Mouse (Mus musculus) small intestine, adult 2 months (tissue): ENCODE data around the gene Cygb. TPM values are rescaled to one million over a fixed set of nuclear protein-coding genes. Genes with fewer than 3 reads are reported as not detected.
A peak's percentile ranks its signal among the peaks of the same experiment; 100 is the strongest.
"Not testable (repeated sequence)": the region's sequence is repeated elsewhere in the genome, so short reads cannot be mapped to it uniquely, and the experiment has no call there.

ENCODE experiments used
- H3K27ac ChIP-seq: fragments of 200-500 bp; 2 replicates; pipeline ENCODE4 v1.5.1; 2012; ENCODE audit warnings: low read depth, low read length, control low read depth, inconsistent platforms; ENCODE audit not compliant: insufficient read depth
- H3K27me3 ChIP-seq: fragments of 200-500 bp; 2 replicates; pipeline ENCODE4 v1.6.1; 2012; ENCODE audit warnings: mild to moderate bottlenecking, moderate library complexity, low read length, inconsistent platforms; ENCODE audit not compliant: control insufficient read depth, insufficient read depth
- H3K36me3 ChIP-seq: fragments of 200-500 bp; 2 replicates; pipeline ENCODE4 v1.6.1; 2012; ENCODE audit warnings: mild to moderate bottlenecking, low read length, control low read depth, inconsistent platforms; ENCODE audit not compliant: control insufficient read depth, insufficient read depth
- H3K4me1 ChIP-seq: fragments of 200-500 bp; 2 replicates; pipeline ENCODE4 v1.6.1; 2012; ENCODE audit warnings: low read length, inconsistent platforms, mixed read lengths; ENCODE audit not compliant: control insufficient read depth, insufficient read depth, insufficient read length
- H3K4me3 ChIP-seq: fragments of 200-500 bp; 2 replicates; pipeline ENCODE4 v1.5.1; 2012; ENCODE audit warnings: low read depth, mild to moderate bottlenecking, control low read depth, inconsistent platforms, low read length, moderate library complexity
- CTCF ChIP-seq: fragments of 200-500 bp; IDR thresholded peaks from 2 replicates; pipeline ENCODE4 v1.5.1; 2012; ENCODE audit warnings: low read depth, mild to moderate bottlenecking, control low read depth, inconsistent platforms, low read length, moderate library complexity, mixed read lengths; ENCODE audit not compliant: insufficient replicate concordance, insufficient read length; ENCODE audit errors: extremely low read depth
- POLR2A ChIP-seq: fragments of 200-500 bp; IDR thresholded peaks from 2 replicates; pipeline ENCODE4 v1.6.1; 2012; ENCODE audit warnings: low read depth, mild to moderate bottlenecking, control low read depth, inconsistent platforms, low read length, moderate library complexity
- WGBS: fragments of 180-500 bp; shearing (Covaris S2); methylation state at CpG from one replicate; pipeline ENCODE4 v1.1.7; 2018; 5-methylcytosine and 5-hydroxymethylcytosine counted together
- polyA plus RNA-seq: library from polyadenylated mRNA; depleted of rRNA; stranded (reverse); fragments of >200 nt; gene quantifications from 2 replicates; pipeline ENCODE4 v1.2.3, GENCODE M21; 2012

Gene Cygb
- polyA plus RNA-seq, 1 experiment: 23.7 TPM

DNA sequence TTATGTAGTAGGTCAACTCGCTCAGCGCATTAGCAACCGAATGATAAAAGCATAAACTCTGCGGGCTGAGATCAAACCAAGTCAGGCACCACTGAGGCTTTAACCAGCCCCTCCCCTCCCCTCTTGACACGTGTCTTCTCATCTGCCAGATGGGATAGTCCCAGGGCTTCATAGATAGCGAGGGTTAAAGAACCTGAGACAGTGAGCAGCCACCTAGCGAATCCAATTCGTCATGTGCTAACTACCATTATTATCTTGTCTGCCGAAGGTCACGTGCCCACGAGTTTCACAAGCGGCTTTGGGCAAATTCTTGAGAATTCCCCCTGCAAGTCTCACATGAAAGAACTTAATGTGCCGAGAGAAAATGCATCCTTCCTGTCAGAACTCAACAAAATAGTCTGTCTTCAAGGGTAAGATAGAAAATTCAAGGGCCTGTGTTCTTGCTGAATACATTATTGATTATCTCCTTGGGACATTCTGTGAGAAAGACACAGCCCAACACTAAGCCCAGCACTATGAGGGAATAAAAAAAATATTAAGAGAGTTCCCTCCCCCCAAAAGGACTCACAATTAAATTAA, 15.8 kb upstream of the Cygb start:
- Histone ChIP-seq H3K27ac (no peak overlapping the region), H3K27me3 (no peaks in the 10 kb centered on the region), H3K4me1 (peaks cover 17% of the 10 kb centered on the region; the same call in 1 of the 2 replicates), H3K4me3 (no peak overlapping the region), H3K36me3 (peaks cover 13% of the 10 kb centered on the region)
- no peak for TF ChIP-seq CTCF
- TF ChIP-seq POLR2A: no peak
- WGBS: 62% methylated on average over 13 of the region's 13 CpGs

DNA sequence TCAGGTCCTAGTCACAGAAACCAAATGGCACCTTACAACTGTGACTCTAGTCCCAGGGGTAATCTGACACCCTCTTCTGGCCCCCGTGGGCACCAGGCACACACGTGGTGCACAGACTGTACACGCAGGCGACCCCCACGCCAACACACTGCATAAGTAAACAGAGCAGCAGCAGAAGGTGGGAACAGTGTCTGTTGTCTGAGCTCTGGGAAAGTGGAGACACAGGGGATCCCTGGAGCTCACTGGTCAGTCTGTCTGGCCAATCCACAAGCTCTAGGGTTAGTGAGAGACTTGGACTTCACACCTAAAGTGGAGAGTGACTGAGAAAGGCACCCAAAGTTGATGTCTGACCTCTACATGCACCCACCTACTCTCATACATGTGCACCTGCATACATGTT, 15.2 kb upstream of the Cygb start:
- H3K27me3 ChIP-seq: no peaks in the 10 kb centered on the region; the same call in 1 of the 2 replicates
- H3K27ac ChIP-seq: no peak overlapping the region
- H3K36me3 ChIP-seq: peaks cover 8% of the 10 kb centered on the region
- no peak overlapping the region for H3K4me3 ChIP-seq
- peaks cover 15% of the 10 kb centered on the region; the same call in 1 of the 2 replicates for H3K4me1 ChIP-seq
- WGBS: 43% methylated on average over 5 of the region's 5 CpGs
- TF ChIP-seq CTCF (no peak), POLR2A (no peak)

DNA sequence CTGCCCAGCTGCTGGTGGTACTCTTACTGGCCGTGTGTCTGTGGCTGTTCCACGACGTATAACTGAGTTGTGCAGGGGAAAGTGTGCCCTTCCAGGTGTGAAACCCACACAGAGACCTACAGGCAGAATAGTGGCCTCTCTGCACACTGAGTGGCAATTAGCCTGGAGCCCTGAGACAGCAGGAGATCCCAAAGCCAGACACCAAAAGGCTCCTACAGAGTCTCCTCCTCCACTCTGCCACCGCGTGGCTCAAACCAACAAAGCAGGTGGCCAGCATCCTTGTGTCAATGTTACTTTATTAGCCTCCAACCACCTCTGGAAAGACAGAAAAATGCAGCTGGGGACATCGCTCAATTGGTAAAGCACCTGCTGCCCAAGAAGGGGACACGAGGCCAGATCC, 14.7 kb upstream of the Cygb start:
- Histone ChIP-seq H3K36me3 (peaks cover 3% of the 10 kb centered on the region), H3K4me3 (no peak overlapping the region), H3K27me3 (no peaks in the 10 kb centered on the region; the same call in 1 of the 2 replicates), H3K27ac (no peak overlapping the region), H3K4me1 (peaks cover 12% of the 10 kb centered on the region; the same call in 1 of the 2 replicates)
- no peak; the same call in 1 of the 2 replicates for TF ChIP-seq POLR2A
- TF ChIP-seq CTCF: peak; percentile 16; the same call in 1 of the 2 replicates
- WGBS: 54% methylated on average over 7 of the region's 7 CpGs

DNA sequence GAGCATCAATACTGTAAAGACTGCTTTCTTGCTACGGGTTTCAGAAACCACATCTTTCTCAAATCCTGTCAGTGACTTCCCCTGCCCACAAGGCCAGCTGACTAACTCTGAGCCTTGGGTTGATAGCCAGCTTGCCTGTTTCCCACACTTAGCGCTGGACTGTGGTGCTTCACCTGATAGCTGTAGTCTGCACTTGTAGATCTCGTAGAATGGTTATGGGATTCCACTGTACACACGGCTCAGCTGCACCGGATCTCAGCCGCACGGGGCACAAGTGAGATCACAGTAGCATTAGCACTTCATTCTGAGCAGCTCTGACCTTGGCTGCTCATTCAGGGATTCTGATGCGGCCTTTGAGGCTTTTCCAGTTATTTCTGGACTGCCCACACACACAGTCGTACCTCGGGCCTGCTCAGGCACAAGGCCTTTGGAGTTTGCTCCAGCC, 14.3 kb upstream of the Cygb start:
- 74% methylated on average over 10 of the region's 10 CpGs for WGBS

DNA sequence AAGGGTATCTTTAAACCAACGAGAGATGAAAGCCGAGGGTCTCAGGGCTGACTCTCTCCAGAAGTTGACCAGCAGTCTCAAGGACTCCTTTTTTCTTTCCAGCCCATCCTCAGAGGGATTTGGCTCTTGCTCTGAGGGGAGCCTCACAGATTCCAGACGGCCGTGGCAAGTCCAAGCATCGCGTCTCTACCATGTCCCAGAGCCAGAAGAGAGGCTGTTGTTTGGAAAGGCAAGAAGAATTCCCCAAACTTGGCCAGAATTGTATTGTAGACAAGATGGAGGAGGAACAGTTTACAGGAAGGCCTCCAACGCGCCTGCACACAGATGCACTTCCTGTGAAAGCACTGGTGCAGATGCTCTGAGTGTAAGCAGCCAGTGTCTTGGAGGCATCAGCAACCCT, 13.8 kb upstream of the Cygb start:
- WGBS: 85% methylated on average over 8 of the region's 8 CpGs
- TF ChIP-seq POLR2A: no peak
- TF ChIP-seq CTCF: no peak
- no peak overlapping the region for H3K4me3 ChIP-seq
- H3K27ac ChIP-seq: no peak overlapping the region
- no peaks in the 10 kb centered on the region; the same call in 1 of the 2 replicates for H3K27me3 ChIP-seq
- H3K36me3 ChIP-seq: no peaks in the 10 kb centered on the region; the same call in 1 of the 2 replicates
- H3K4me1 ChIP-seq: peaks cover 5% of the 10 kb centered on the region; the same call in 1 of the 2 replicates

More for the DNA sequence above, 14.3 kb upstream of the Cygb start:
- Histone ChIP-seq H3K36me3 (peaks cover 2% of the 10 kb centered on the region), H3K27ac (no peak overlapping the region), H3K4me1 (peaks cover 10% of the 10 kb centered on the region; the same call in 1 of the 2 replicates), H3K4me3 (no peak overlapping the region), H3K27me3 (no peaks in the 10 kb centered on the region; the same call in 1 of the 2 replicates)
- TF ChIP-seq CTCF (no peak), POLR2A (no peak)

DNA sequence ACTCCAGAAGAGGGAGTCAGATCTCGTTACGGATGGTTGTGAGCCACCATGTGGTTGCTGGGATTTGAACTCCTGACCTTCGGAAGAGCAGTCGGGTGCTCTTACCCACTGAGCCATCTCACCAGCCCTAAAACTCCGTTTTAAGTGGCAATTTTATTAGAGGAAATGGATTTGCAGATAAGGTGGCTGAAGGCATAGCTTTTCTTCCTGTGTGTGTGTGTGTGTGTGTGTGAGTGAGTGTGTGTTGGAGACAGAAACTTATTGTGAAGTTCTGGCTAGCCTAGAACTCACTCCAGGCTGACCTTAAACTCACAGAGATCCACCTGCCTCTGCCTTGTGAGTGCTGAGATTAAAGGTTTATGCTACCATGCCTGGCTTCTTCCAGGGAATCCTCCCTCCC, 12.9 kb upstream of the Cygb start:
- H3K4me1 ChIP-seq, H3K4me3 ChIP-seq, H3K36me3 ChIP-seq, H3K27me3 ChIP-seq, H3K27ac ChIP-seq: not testable (repeated sequence)
- WGBS: 65% methylated on average over 5 of the region's 5 CpGs

DNA sequence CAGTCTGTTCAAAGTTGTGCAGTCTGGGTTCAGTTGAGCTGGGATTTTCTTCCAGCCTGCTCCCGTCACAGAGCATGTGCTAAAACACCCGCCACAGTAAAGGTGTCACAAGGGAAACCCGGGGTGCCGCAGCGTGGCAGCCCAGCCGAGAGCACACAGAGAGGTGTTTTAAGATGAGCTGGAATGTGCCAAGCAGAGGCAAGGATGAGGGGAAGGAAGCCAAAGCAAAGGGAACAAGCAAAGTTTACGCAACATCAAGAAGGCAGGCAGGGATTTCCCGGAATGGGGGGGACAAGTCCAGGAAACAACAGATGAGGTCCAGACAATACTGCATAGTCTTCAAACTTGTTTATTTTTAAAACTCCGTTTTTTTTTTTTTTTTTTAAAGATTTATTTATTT, 12.5 kb upstream of the Cygb start:
- no peak overlapping the region for H3K4me3 ChIP-seq
- TF ChIP-seq POLR2A (no peak), CTCF (no peak)
- no peaks in the 10 kb centered on the region for H3K36me3 ChIP-seq
- WGBS: 64% methylated on average over 9 of the region's 9 CpGs
- no peaks in the 10 kb centered on the region; the same call in 1 of the 2 replicates for H3K27me3 ChIP-seq
- no peaks in the 10 kb centered on the region for H3K4me1 ChIP-seq
- no peak overlapping the region for H3K27ac ChIP-seq
